Mouse (Mus musculus) MEL (cell line): ENCODE measurements around the gene Galns.

Experiments used
- BHLHE40 ChIP-seq: IDR thresholded peaks from 2 replicates; pipeline ENCODE4 v1.6.1; 2012; ENCODE audit warnings: low read depth, mild to moderate bottlenecking, inconsistent platforms, low read length, improper control_type of control experiment, borderline replicate concordance
- CTCF ChIP-seq, 3 experiments: IDR thresholded peaks in 2 of 3; conservative IDR thresholded peaks in 1 of 3; 2 replicates each; pipeline ENCODE4 v1.5.1; 2011 to 2012; ENCODE audit warnings: low read length in 3 of 3, low read depth in 2 of 3, mild to moderate bottlenecking in 2 of 3, improper control_type of control experiment in 1 of 3, inconsistent platforms in 1 of 3, mixed read lengths in 1 of 3, moderate library complexity in 1 of 3; ENCODE audit not compliant: control insufficient read depth in 1 of 3, insufficient read depth in 1 of 3, poor library complexity in 1 of 3, severe bottlenecking in 1 of 3
- ETS1 ChIP-seq: IDR thresholded peaks from 2 replicates; pipeline ENCODE4 v1.6.1; 2012; ENCODE audit warnings: low read depth, mild to moderate bottlenecking, inconsistent platforms, low read length, improper control_type of control experiment, moderate library complexity
- MAZ ChIP-seq: IDR thresholded peaks from 2 replicates; pipeline ENCODE4 v1.6.1; 2012; ENCODE audit warnings: low read depth, mild to moderate bottlenecking, inconsistent platforms, low read length, improper control_type of control experiment
- MEF2A ChIP-seq: IDR thresholded peaks from 2 replicates; pipeline ENCODE4 v1.6.1; 2014; ENCODE audit warnings: low read depth, mild to moderate bottlenecking, inconsistent platforms, low read length, improper control_type of control experiment; ENCODE audit not compliant: poor library complexity, insufficient replicate concordance, severe bottlenecking; ENCODE audit errors: extremely low read depth
- POLR2AphosphoS5 ChIP-seq: IDR thresholded peaks from 2 replicates; pipeline ENCODE4 v1.6.1; 2012; ENCODE audit warnings: low read depth, borderline replicate concordance, mild to moderate bottlenecking, inconsistent platforms, low read length, moderate library complexity, mixed read lengths
- ZC3H11A ChIP-seq: IDR thresholded peaks from 2 replicates; pipeline ENCODE4 v1.6.1; 2012; ENCODE audit warnings: low read depth, mild to moderate bottlenecking, inconsistent platforms, low read length, improper control_type of control experiment

- no peak for TF ChIP-seq BHLHE40
- TF ChIP-seq CTCF (IDR thresholded peaks at IDR 0.05 in 2 of 3, conservative IDR thresholded peaks at IDR 0.05 in 1 of 3; ENCODE audit: control insufficient read depth in 1 of 3, insufficient read depth in 1 of 3, low read depth in 2 of 3, low read length in 3 of 3, poor library complexity in 1 of 3, severe bottlenecking in 1 of 3) = no peak
- no peak for TF ChIP-seq POLR2AphosphoS5
- TF ChIP-seq MEF2A = no peak
- TF ChIP-seq ETS1 = peak; percentile 14; the same call in 1 of the 2 replicates
- peak; percentile 32; the same call in 1 of the 2 replicates for TF ChIP-seq MAZ
- no peak for TF ChIP-seq ZC3H11A
These were observed 63.4 kb downstream of the Galns start for GRCm38 (mm10) chr8:122547815-122548214.
